Mouse (Mus musculus) gastrocnemius, postnatal 4 days (tissue): ENCODE data around the gene Gm14418. TPM values are rescaled to one million over a fixed set of nuclear protein-coding genes. Genes with fewer than 3 reads are reported as not detected.
"Not testable (repeated sequence)": the region's sequence is repeated elsewhere in the genome, so short reads cannot be mapped to it uniquely, and the experiment has no call there.

Experiments
- DNase-seq, 2 experiments: peaks; one replicate each; pipeline ENCODE4 v3.0.0; 2021 to 2022; ENCODE audit warnings: low spot score in 2 of 2, mixed read lengths in 2 of 2
- long read RNA-seq, 2 experiments: library from polyadenylated mRNA; stranded (forward); transcript quantifications; one replicate each; pipeline ENCODE4 v2.0.0; 2021
- total RNA-seq, 2 experiments: library from RNA; stranded (reverse); gene quantifications; 2 replicates each; pipeline ENCODE4 v1.2.3; 2021

Gene Gm14418
- total RNA-seq = 10 to 100 TPM; 11.1 to 11.8 TPM
- long read RNA-seq, experiment 1, partial matches to known transcripts = 0 of 6 reads
- long read RNA-seq, experiment 1, other reads (novel, unspliced or antisense) = 5 of 6 reads
- long read RNA-seq, experiment 2, partial matches to known transcripts = 0 of 5 reads
- long read RNA-seq, experiment 2, other reads (novel, unspliced or antisense) = 4 of 5 reads

GRCm38 (mm10) chr2:177398096-177398495 lies at the start of gene Gm14418:
Gene Gm14418, minus strand, starts transcription at chr2:177398320.
- DNase-seq = not testable (repeated sequence)

Other genes with a start within 250 kb of the Gm14418 start
- gene Gm14410, start 191.9 kb downstream of the Gm14418 start, total RNA-seq = 10 to 100 TPM; 16.3 to 24.9 TPM
- under 1 TPM; 0.57 to 0.76 TPM for gene Gm14409, start 131.3 kb downstream of the Gm14418 start, total RNA-seq
- gene Gm14412, start 74.0 kb downstream of the Gm14418 start, total RNA-seq = 1 to 10 TPM; 1.3 to 1.4 TPM
- 10 to 100 TPM; 23.1 to 28.5 TPM for gene Zfp970, start 66.4 kb upstream of the Gm14418 start, total RNA-seq
- 10 to 100 TPM; 21.8 to 25.3 TPM for gene Gm14403, start 99.9 kb upstream of the Gm14418 start, total RNA-seq
- under 1 TPM in 1 of 2 experiments, not detected in 1; 0.21 TPM for gene Gm14406, start 179.9 kb upstream of the Gm14418 start, total RNA-seq